Mouse (Mus musculus) telencephalon, adult 2 months (tissue): ENCODE data around the gene Nanos1.

ENCODE experiments used
- DNase-seq: peaks from one replicate; pipeline ENCODE4 v3.0.0-alpha.2; 2011; ENCODE audit warnings: low read depth, low spot score

The Nanos1 gene

GRCm38 (mm10) chr19:60755438-60756191 lies at the start of gene Nanos1:
TSS of gene Nanos1 (plus strand) at chr19:60755987.
- peak; percentile 75 for DNase-seq

DNA sequence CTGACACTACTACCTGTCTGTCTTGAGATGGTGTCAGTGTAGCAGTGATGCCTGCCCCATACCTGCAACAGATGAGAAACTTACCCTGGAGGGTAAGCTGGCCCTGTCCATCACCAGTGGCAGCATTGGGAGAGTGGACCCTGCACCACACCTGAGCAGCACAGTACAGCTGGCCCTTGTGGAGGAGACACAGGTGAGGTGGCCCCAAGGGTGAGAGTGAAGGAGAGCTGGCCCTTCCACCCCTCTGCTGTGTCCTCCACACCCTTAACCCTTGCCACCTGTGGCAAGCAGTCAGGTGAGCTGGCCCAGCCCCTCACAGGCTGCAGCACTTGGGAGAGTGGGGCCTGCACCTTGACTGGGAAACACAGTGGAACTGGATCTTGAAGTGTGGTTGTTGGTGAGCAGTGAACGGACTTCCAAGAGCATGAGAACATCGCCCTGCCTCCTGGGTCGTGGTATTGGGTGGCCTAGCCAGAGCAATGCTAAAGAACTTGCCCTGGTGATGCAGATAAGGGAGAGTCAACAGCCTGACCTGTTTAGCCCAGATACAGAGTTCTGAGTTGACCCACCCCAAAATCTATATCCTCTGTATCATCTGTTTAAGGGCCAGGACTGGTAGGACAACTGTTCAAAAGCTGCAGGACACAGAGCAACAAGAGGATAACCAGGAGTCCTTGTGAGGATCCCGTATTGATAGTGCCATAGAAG lies 46.4 kb upstream of the Nanos1 start:
- DNase-seq = no peak

GRCm38 (mm10) chr19:60710196-60710595 lies 45.6 kb upstream of the Nanos1 start:
- no peak for DNase-seq

- no peak for DNase-seq
Measured at GRCm38 (mm10) chr19:60712577-60712976, 43.2 kb upstream of the Nanos1 start.

- DNase-seq = no peak
Measured at GRCm38 (mm10) chr19:60716381-60716780, 39.4 kb upstream of the Nanos1 start.

- no peak for DNase-seq
Measured at GRCm38 (mm10) chr19:60730281-60730852, 25.4 kb upstream of the Nanos1 start.

GRCm38 (mm10) chr19:60731299-60731698 lies 24.5 kb upstream of the Nanos1 start:
- DNase-seq = no peak

DNA sequence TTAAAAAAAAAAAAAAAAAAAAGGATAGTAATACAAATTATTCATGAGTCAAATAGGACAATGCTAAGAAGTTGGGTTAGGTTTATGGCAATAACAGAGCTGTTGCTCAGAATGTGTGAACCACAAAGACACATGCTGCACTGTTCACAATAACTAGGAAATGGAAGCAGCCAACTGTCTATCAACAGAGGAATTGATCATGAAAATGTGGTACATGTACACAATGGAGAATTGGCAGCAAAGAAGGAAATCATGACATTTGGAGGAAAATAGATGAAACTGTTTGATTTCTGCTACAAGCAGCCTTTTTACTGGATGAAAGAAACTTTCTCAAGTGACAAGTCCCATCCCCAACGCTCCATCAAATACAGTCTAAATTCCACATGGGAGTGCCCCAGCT lies 23.8 kb upstream of the Nanos1 start:
- DNase-seq = no peak

DNA sequence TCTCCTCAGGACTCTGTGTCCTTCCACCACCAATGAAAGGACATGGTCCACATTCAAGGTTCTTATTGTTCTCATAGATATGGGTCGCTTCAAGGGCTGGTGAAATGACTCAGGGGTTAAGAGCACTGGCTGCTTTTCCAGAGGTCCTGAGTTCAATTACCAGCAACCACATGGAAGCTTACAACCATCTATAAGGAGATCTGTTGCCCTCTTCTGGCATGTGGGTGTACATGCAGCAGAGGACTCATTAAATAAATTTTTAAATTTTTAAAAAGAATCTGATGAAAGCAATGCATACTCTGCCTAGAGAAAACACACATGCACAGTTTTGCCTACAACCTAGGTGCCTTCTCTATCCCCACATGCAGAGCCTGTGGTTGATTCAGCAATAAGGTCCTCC lies 15.2 kb upstream of the Nanos1 start:
- DNase-seq = no peak

DNA sequence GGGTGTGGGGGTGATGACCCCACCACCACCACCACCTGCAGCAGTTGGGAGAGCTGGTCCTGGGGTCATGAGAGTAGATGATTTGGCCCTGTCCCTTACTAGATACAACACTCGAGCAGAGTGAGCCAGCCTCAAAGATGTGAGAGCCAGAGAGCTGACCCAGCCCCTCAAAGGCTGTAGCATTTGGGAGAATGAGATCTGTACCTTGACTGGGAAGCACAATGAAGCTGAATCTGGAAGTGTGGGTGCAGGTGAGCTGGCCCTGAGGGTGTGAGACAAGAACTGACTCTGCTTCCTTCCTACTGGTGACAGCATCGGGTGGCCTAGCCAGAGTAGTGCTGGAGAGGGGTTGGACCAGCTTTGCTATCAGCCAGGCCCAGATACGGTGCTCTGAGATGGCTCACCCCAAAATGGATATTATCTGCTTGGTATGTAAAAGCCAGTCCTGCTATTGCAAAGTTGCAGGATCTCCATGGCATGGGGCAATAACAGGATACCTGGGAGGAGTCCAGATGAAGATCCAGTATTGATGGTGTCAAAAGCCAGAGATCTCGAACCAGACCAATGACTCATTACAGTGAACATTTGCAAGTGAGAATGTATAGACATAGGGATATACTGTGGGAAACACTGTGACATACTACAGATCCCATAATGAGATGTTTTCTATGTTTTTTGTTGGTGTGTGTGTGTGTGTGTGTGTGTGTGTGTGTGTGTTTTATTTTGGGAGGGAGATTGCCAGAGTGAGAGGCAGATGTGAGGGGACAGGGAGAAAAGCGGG lies 11.8 kb upstream of the Nanos1 start:
- no peak for DNase-seq

GRCm38 (mm10) chr19:60747801-60748200 lies 8.0 kb upstream of the Nanos1 start:
- DNase-seq = no peak

DNA sequence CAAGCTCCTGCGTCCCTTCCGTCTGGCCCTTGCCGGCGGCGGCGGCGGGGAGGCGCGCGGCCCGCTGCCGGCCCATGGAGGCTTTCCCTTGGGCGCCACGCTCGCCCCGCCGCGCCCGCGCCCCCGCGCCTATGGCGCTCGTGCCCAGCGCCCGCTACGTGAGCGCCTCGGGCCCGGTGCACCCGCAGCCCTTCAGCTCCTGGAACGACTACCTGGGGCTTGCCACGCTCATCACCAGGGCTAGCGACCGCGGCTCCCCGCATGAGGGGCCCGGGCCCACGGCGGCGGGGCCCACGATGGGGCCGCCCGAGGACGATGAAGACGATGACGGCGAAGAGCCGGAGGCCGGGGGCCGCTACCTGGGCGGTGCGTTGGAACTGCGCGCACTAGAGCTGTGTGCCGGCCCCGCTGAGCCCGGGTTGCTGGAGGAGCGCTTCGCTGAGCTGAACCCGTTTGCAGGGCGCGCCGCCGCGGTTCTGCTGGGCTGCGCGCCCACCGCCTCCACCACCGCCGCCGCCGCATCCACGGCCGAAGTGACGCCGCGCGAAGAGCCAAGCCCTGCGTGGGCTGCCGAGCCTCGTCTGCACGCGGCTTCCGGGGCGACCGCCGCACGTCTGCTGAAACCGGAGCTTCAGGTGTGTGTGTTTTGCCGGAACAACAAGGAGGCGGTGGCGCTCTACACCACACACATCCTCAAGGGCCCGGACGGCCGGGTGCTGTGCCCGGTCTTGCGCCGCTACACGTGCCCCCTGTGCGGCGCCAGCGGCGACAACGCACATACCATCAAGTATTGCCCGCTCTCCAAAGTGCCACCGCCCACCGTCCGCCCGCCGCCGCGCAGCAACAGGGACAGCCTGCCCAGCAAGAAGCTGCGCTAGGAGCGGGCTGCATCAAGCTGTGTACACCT lies 658 bp downstream of the Nanos1 start:
- DNase-seq = peak; percentile 36

DNA sequence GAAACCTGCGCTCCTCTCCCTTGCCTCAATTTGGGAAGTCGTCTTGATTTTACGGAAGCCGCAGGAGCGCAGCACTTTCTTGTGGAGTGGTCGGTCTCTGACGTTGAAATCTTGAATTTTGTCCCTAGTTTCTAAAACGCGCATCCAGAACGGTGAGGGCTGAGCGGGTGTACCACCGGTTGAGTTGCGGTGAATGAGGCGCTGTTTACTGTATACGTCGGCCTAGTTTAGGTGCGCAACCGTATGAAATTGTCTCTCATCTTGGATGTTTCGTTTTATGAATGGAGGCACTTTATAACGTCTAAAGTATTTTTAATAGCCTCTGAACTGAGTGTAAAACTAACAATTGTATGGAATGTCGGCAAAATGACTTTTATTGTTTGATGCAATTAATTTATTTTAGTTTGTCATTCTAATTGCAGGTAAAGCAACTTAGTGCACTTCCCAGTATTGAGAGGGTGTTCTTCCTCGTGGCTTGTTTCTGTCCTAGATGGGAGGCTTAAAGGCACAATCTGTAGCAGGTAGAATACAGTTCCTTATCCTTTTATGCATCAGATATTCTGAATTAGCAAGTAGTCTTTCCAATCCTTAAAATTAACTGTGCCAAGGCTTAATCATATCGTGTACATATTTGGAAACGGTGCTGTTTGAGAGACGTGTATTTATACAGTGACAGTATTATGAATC lies 1.5 kb downstream of the Nanos1 start:
- DNase-seq = peak; percentile 6

GRCm38 (mm10) chr19:60758896-60759835 lies 3.4 kb downstream of the Nanos1 start:
- DNase-seq = no peak

- DNase-seq = no peak
Measured at GRCm38 (mm10) chr19:60773366-60773765, 17.6 kb downstream of the Nanos1 start.

- no peak for DNase-seq
Measured at GRCm38 (mm10) chr19:60782034-60782433, 26.2 kb downstream of the Nanos1 start.

DNA sequence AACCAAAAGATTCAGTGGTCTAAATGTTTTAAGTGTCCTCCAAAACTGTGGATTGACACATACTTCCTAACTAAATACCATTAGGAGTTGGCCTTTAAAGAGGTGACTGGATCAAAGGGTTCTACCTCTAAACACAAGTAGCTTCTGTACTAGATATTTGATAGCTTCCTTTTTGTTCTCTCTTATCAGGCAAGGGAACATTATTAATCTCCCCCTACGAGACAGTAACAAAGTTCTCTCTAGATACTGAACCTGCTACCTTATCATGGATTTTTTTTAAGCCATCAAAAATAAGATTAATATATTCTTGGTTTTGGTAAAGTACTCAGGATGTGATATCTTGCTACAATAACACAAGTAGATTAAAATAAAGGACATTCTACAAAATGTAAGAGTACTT lies 28.9 kb downstream of the Nanos1 start:
- DNase-seq = no peak

DNA sequence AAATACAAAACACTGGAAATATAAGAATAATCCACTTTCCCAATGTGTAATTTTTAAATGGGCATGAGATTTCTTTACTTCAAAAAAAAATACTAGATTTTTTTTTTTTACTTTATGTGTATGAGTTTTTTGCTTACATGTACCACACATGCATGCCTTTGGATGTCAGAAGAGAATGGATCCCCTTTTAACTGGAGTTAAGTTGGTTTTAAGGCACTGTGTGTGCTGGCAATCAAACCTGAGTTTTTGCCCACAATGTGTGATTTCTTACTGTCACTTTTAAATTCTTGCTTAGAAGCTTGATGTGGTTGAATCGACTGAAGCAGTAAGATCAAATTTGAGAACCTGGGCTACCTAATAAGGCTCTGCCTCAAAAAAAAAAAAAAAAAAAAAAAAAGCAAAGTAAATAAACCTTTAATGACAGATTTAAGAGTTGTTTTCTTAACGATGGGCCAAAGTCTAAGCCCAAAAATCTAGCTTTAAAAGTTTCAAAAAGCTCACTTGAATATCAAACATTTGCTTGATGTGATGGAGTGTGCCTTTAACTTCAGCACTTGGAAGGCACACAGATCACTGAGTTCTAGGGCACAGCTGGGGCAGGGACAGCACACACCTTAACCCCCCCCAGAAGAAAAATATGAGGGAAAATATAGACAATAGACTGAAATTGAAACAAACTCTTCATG lies 31.8 kb downstream of the Nanos1 start:
- no peak for DNase-seq
